Mouse (Mus musculus) hindbrain, embryonic 16.5 days (tissue): ENCODE results near the gene Sept7. TPM values are rescaled to one million over a fixed set of nuclear protein-coding genes. Genes with fewer than 3 reads are reported as not detected.
A peak's percentile ranks its signal among the peaks of the same experiment; 100 is the strongest.

Experiments used
- ATAC-seq: fragments of 200-750 bp; cut with Nextera tagmentation; 2 replicates; pipeline ENCODE4 v1.8.0; 2017; ENCODE audit warnings: moderate TSS enrichment, moderate library complexity
- H3K27ac ChIP-seq: fragments of 300-500 bp; sonication (generic); 2 replicates; pipeline ENCODE4 v1.5.1; 2014; ENCODE audit warnings: low read depth, mild to moderate bottlenecking, control low read depth, low read length, moderate library complexity
- H3K27me3 ChIP-seq: fragments of 300-500 bp; sonication (generic); replicated peaks from 2 replicates; pipeline ENCODE4 v1.6.1; 2014; ENCODE audit warnings: low read length; ENCODE audit not compliant: control insufficient read depth, insufficient read depth
- H3K36me3 ChIP-seq: fragments of 300-500 bp; sonication (generic); 2 replicates; pipeline ENCODE4 v1.6.1; 2014; ENCODE audit warnings: mild to moderate bottlenecking, low read length, moderate library complexity, mixed read lengths; ENCODE audit not compliant: control insufficient read depth, insufficient read depth
- H3K4me1 ChIP-seq: fragments of 300-500 bp; sonication (generic); 2 replicates; pipeline ENCODE4 v1.6.1; 2014; ENCODE audit warnings: low read depth, low read length; ENCODE audit not compliant: control insufficient read depth, insufficient read depth
- H3K4me2 ChIP-seq: fragments of 300-500 bp; sonication (generic); 2 replicates; pipeline ENCODE4 v1.6.1; 2014; ENCODE audit warnings: mild to moderate bottlenecking, low read length, control low read depth, moderate library complexity
- H3K4me3 ChIP-seq: fragments of 300-500 bp; sonication (generic); 2 replicates; pipeline ENCODE4 v1.5.1; 2014; ENCODE audit warnings: mild to moderate bottlenecking, low read length, control low read depth, moderate library complexity
- H3K9ac ChIP-seq: fragments of 300-500 bp; sonication (generic); 2 replicates; pipeline ENCODE4 v1.6.1; 2014; ENCODE audit warnings: low read depth, mild to moderate bottlenecking, control low read depth, low read length, moderate library complexity
- H3K9me3 ChIP-seq: fragments of 300-500 bp; sonication (generic); 2 replicates; pipeline ENCODE4 v1.6.1; 2014; ENCODE audit warnings: mild to moderate bottlenecking, low read length, moderate library complexity; ENCODE audit not compliant: control insufficient read depth
- WGBS: fragments of 180-500 bp; shearing (Covaris S2); extraction: QIAGEN DNeasy Blood & Tissue Kit; methylation state at CpG from one replicate; pipeline ENCODE4 v1.1.7; 2014; 5-methylcytosine and 5-hydroxymethylcytosine counted together
- polyA plus RNA-seq: library from polyadenylated mRNA; unstranded; fragments of >200 nt; fragmentation: Nextera tagmentation; extraction: Ambion mirVana; gene quantifications from 2 replicates; pipeline ENCODE4 v1.2.1, GENCODE M21; 2015

The Sept7 gene
- polyA plus RNA-seq, 1 experiment from 2014 or later: 264 TPM

DNA sequence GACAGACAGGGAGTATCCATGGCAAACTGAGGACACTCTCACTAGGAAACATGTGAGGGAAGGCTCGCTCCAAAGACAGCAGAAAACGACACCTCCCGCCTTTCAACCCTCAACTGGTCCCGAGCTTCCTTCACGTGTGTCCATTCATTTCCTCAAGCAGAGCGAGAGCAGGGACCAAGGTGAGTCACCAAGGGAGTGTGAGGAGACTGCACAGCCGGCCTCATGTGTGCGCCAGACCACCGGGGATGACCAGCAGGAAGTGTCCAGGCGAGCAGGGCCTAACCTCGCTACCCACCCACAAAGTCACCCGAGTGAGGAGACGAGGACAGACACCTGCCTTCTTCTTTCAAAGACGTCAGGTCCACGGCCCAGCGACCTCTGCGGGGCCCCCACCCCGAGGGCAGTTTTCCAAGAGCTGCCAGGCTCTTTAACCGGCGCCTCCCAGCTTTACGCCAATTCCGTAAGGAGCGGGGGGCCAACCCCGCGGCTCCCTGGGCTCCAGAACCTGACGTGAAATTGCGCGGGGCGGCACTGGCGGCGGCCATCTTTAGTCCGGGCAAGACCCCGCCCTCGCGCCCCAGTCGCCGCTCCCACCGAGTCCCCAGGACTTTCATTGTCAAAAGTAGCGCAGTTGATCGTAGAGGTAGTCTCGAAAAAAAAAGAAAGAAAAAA lies 492 bp upstream of the Sept7 start:
- Histone ChIP-seq H3K27me3 (no peaks in the 10 kb centered on the region), H3K4me1 (peaks cover 22% of the 10 kb centered on the region), H3K9ac (peak overlapping the region; percentile 99), H3K9me3 (no peaks in the 10 kb centered on the region), H3K27ac (peak overlapping the region; percentile 100), H3K36me3 (no peaks in the 10 kb centered on the region), H3K4me3 (peak overlapping the region; percentile 100), H3K4me2 (peak overlapping the region; percentile 77)
- WGBS: under 1% methylated on average over 41 of the region's 41 CpGs
- peak; percentile 91 for ATAC-seq

- Histone ChIP-seq H3K9ac (peak overlapping the region; percentile 99), H3K4me3 (peak overlapping the region; percentile 100), H3K4me2 (peak overlapping the region; percentile 62), H3K27ac (peak overlapping the region; percentile 100), H3K4me1 (peaks cover 22% of the 10 kb centered on the region), H3K27me3 (no peaks in the 10 kb centered on the region), H3K9me3 (no peaks in the 10 kb centered on the region), H3K36me3 (no peaks in the 10 kb centered on the region)
- WGBS: 0% methylated on average over 37 of the region's 78 CpGs
- ATAC-seq: peak; percentile 57
Observed at GRCm38 (mm10) chr9:25252759-25253477, 679 bp downstream of the Sept7 start.

GRCm38 (mm10) chr9:25253478-25253824 lies 1.2 kb downstream of the Sept7 start:
- Histone ChIP-seq H3K9ac (peak overlapping the region; percentile 99), H3K36me3 (no peaks in the 10 kb centered on the region), H3K27ac (peak overlapping the region; percentile 100), H3K4me2 (peak overlapping the region; percentile 62), H3K9me3 (no peaks in the 10 kb centered on the region), H3K4me3 (peak overlapping the region; percentile 100), H3K27me3 (no peaks in the 10 kb centered on the region), H3K4me1 (peaks cover 22% of the 10 kb centered on the region)
- WGBS: 10% methylated on average over 3 of the region's 3 CpGs
- ATAC-seq: no peak

DNA sequence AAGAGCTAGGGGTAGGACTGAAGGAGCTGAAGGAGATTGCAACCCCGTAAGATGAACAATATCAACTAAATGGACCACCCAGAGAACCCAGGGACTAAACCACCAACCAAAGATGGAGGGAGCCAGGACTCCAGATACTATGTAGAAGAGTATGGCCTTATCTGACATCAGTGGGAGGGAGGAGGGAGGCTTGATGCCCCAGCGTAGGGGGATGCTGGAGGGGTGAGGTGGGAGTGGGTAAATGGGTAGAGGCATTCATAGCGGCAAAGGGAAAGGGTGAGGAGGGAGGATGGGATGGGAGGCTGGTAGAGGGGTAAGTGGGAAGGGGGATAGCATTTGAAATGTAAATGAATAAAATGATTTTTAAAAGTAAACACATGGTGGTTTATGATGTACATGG lies 8.2 kb downstream of the Sept7 start:
- Histone ChIP-seq H3K4me2 (no peak overlapping the region), H3K9ac (no peak overlapping the region), H3K36me3 (no peaks in the 10 kb centered on the region), H3K27ac (no peak overlapping the region), H3K4me3 (no peak overlapping the region), H3K9me3 (no peaks in the 10 kb centered on the region), H3K27me3 (no peaks in the 10 kb centered on the region), H3K4me1 (peaks cover under 1% of the 10 kb centered on the region; the same call in 1 of the 2 replicates)
- 87% methylated on average over 3 of the region's 3 CpGs for WGBS
- ATAC-seq: no peak

DNA sequence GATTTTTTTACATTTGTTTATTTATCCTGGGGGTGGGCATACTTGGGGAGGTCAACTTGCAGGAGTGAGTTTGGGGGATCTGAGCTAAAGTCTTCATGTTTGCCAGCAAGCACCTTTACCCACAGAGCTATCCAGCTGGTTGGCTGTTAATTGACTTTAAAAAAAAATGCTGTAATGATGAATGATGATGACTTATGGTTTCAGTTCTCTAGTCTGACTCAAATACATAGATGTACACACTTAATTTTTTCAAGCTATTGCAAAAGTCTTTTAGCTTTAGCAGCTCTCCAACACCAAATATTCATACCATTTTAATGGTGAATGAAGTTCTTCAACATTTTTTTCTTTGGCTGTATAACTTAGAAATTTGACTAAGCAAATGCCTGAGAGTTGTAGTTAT lies 8.7 kb downstream of the Sept7 start:
- no peak overlapping the region for H3K4me2 ChIP-seq
- no peak overlapping the region for H3K9ac ChIP-seq
- H3K4me3 ChIP-seq: no peak overlapping the region
- H3K9me3 ChIP-seq: no peaks in the 10 kb centered on the region
- H3K36me3 ChIP-seq: peaks cover 2% of the 10 kb centered on the region; the same call in 1 of the 2 replicates
- no peaks in the 10 kb centered on the region for H3K27me3 ChIP-seq
- H3K27ac ChIP-seq: no peak overlapping the region
- no peak for ATAC-seq
- no peaks in the 10 kb centered on the region for H3K4me1 ChIP-seq

- WGBS: 91% methylated on average over 1 of the region's 1 CpGs
- H3K27me3 ChIP-seq: no peaks in the 10 kb centered on the region
- no peak overlapping the region for H3K4me2 ChIP-seq
- ATAC-seq: no peak
- H3K4me1 ChIP-seq: no peaks in the 10 kb centered on the region
- no peak overlapping the region for H3K4me3 ChIP-seq
- H3K9me3 ChIP-seq: no peaks in the 10 kb centered on the region
- H3K9ac ChIP-seq: no peak overlapping the region
- H3K36me3 ChIP-seq: peaks cover 4% of the 10 kb centered on the region; the same call in 1 of the 2 replicates
- no peak overlapping the region for H3K27ac ChIP-seq
Observed at GRCm38 (mm10) chr9:25262087-25262486, 9.8 kb downstream of the Sept7 start.

DNA sequence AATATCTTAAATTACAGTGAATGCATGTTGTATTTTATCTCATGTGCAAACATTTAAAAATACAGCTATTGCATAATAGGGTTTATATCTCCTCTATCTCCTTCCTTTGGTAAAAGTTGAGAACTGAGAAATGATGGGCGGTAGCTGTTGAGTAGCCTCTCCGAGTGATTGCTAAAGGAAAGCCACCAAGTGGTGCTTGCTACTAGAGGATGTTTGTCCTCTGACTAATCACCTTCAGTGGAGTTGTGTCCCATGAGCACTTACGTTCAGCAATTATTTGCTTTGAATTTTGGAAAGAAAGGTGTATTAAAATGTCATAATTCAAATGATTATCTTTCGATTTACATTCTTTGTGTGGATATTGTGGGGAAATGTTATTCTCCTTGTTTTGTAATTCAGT lies 13.6 kb downstream of the Sept7 start:
- ATAC-seq: no peak
- H3K36me3 ChIP-seq: peaks cover 4% of the 10 kb centered on the region; the same call in 1 of the 2 replicates
- 96% methylated on average over 4 of the region's 4 CpGs for WGBS

DNA sequence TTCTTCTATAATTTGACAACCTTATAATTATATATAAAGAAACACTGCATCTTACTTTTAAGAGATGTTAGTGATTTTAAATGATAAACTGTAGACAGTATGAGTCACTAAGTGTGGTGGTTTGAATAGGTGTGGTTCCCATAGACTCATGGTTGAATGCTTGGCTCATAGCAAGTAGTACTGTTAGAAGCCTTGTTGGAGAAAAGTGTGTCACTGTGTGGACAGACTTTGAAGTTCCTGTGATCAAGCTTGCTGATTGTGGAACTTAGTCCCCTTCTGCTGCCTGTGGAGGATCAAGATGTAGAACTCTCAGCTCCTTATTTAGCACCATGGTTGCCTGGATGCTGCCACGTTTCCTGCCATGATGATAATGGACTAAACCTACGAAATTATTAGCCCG lies 14.9 kb downstream of the Sept7 start:
- Histone ChIP-seq H3K4me3 (no peak overlapping the region), H3K27ac (no peak overlapping the region), H3K36me3 (peaks cover 4% of the 10 kb centered on the region; the same call in 1 of the 2 replicates), H3K9ac (no peak overlapping the region), H3K4me1 (no peaks in the 10 kb centered on the region), H3K4me2 (no peak overlapping the region), H3K27me3 (no peaks in the 10 kb centered on the region), H3K9me3 (no peaks in the 10 kb centered on the region)
- ATAC-seq: no peak
- WGBS: 98% methylated on average over 3 of the region's 3 CpGs

More for the DNA sequence above, 13.6 kb downstream of the Sept7 start:
- Histone ChIP-seq H3K4me3 (no peak overlapping the region), H3K27me3 (no peaks in the 10 kb centered on the region), H3K27ac (no peak overlapping the region), H3K4me1 (no peaks in the 10 kb centered on the region), H3K9me3 (no peaks in the 10 kb centered on the region), H3K9ac (no peak overlapping the region), H3K4me2 (no peak overlapping the region)

DNA sequence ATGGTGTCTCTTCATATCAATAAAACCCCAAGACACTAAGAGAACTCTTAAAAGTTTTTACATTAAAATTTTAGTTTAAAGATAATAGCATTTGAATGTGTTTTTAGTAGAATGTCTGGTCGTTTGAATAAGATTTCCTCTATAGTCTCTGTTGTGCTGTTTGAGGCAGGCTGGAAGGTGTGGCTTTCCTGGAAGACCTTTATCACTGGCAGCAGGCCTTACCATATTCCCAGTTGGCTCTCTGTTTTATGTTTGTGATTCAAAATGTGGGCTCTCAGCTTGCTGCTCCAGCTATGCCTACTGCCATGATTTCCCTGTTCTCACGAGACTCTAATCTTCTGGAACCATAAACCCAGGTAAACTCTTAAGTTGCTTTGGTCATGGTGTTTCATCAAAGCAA lies 15.3 kb downstream of the Sept7 start:
- Histone ChIP-seq H3K27ac (no peak overlapping the region), H3K4me1 (no peaks in the 10 kb centered on the region), H3K4me2 (no peak overlapping the region), H3K9me3 (no peaks in the 10 kb centered on the region), H3K36me3 (peaks cover 4% of the 10 kb centered on the region; the same call in 1 of the 2 replicates), H3K27me3 (no peaks in the 10 kb centered on the region), H3K4me3 (no peak overlapping the region), H3K9ac (no peak overlapping the region)
- ATAC-seq: no peak
- 91% methylated on average over 2 of the region's 2 CpGs for WGBS
